Mouse (Mus musculus) Muller cell, postnatal 12 days (primary cell): Measurements from ENCODE around the gene Mgll.

ENCODE experiments used
- DNase-seq: peaks from one replicate; pipeline ENCODE4 v3.0.0-alpha.2; 2015; ENCODE audit errors: inconsistent ontology term

The Mgll gene

GRCm38 (mm10) chr6:88828206-88829009 lies 104.2 kb downstream of the Mgll start:
- no peak for DNase-seq

- no peak for DNase-seq
Measured at GRCm38 (mm10) chr6:88829579-88829978, 105.4 kb downstream of the Mgll start.

- peak; percentile 34 for DNase-seq
Measured at GRCm38 (mm10) chr6:88830112-88830702, 106.0 kb downstream of the Mgll start.

GRCm38 (mm10) chr6:88831456-88831855 lies 107.2 kb downstream of the Mgll start:
- peak; percentile 78 for DNase-seq

- DNase-seq: peak; percentile 26
Measured at GRCm38 (mm10) chr6:88832663-88833062, 108.5 kb downstream of the Mgll start.

GRCm38 (mm10) chr6:88833340-88834140 lies 109.3 kb downstream of the Mgll start:
- no peak for DNase-seq

GRCm38 (mm10) chr6:88835047-88835446 lies 110.8 kb downstream of the Mgll start:
- no peak for DNase-seq

- DNase-seq: no peak
Measured at GRCm38 (mm10) chr6:88836178-88836819, 112.1 kb downstream of the Mgll start.

GRCm38 (mm10) chr6:88837999-88838398 lies 113.8 kb downstream of the Mgll start:
- no peak for DNase-seq

GRCm38 (mm10) chr6:88838613-88839012 lies 114.4 kb downstream of the Mgll start:
- no peak for DNase-seq

- DNase-seq: no peak
Measured at GRCm38 (mm10) chr6:88839135-88839970, 115.1 kb downstream of the Mgll start.

GRCm38 (mm10) chr6:88840211-88840610 lies 116.0 kb downstream of the Mgll start:
- DNase-seq: no peak

GRCm38 (mm10) chr6:88840791-88841513 lies 116.7 kb downstream of the Mgll start:
- DNase-seq: no peak

- DNase-seq: no peak
Measured at GRCm38 (mm10) chr6:88841514-88841780, 117.2 kb downstream of the Mgll start.

GRCm38 (mm10) chr6:88841781-88842689 lies 117.8 kb downstream of the Mgll start, which contains the start of gene Abtb1:
Gene Abtb1, minus strand, starts transcription at chr6:88841984.
- DNase-seq: peak; percentile 100

GRCm38 (mm10) chr6:88842731-88843151 lies 118.5 kb downstream of the Mgll start:
- no peak for DNase-seq

GRCm38 (mm10) chr6:88843241-88843640 lies 119.0 kb downstream of the Mgll start:
- no peak for DNase-seq

- no peak for DNase-seq
Measured at GRCm38 (mm10) chr6:88843781-88844725, 119.8 kb downstream of the Mgll start.
